In genomic region chr17:29023346-29023745, GRCm38 (mm10) we compare ENCODE assay signal across 26 mouse cellular contexts.
"Had no signal": no experiment of that assay in that cellular context is flagged by ENCODE, and none has a peak within 500 bp of the region (broad histone marks: within the 10 kb centered on the region; RNA-seq: fewer than 3 reads in every experiment).

No protein-coding gene starts in this region.

- DNase-seq: cerebellum, adult 9-10 months; cerebellum, adult 9-11 months; cerebellum, postnatal 10 days; cerebellum, postnatal 14 days; cerebellum, postnatal 25 days; cerebellum, postnatal 36 days; embryo, embryonic 11 days; forebrain, postnatal 0 days; gastrocnemius, adult 2 months; gastrocnemius, postnatal 10 days; gastrocnemius, postnatal 14 days; gastrocnemius, postnatal 25 days; gastrocnemius, postnatal 36 days; heart, adult 18-20 months; heart, adult 2 months had no signal

- H3K27me3 ChIP-seq: embryonic facial prominence, embryonic 13.5 days; embryonic facial prominence, embryonic 15.5 days; forebrain, embryonic 15.5 days had no signal

- H3K36me3 ChIP-seq: embryonic facial prominence, embryonic 10.5 days; embryonic facial prominence, embryonic 12.5 days; embryonic facial prominence, embryonic 13.5 days; embryonic facial prominence, embryonic 15.5 days; forebrain, embryonic 10.5 days; forebrain, embryonic 12.5 days; forebrain, embryonic 15.5 days had no signal

- H3K27ac ChIP-seq: embryonic facial prominence, embryonic 10.5 days; embryonic facial prominence, embryonic 12.5 days; embryonic facial prominence, embryonic 13.5 days; embryonic facial prominence, embryonic 15.5 days; forebrain, embryonic 10.5 days; forebrain, embryonic 12.5 days; forebrain, embryonic 13.5 days; forebrain, embryonic 15.5 days; heart, adult 2 months had no signal

- H3K9me3 ChIP-seq: embryonic facial prominence, embryonic 10.5 days; embryonic facial prominence, embryonic 12.5 days; embryonic facial prominence, embryonic 13.5 days; embryonic facial prominence, embryonic 15.5 days; forebrain, embryonic 10.5 days; forebrain, embryonic 12.5 days; forebrain, embryonic 13.5 days; forebrain, embryonic 15.5 days had no signal

- H3K4me3 ChIP-seq: embryonic facial prominence, embryonic 10.5 days; embryonic facial prominence, embryonic 12.5 days; embryonic facial prominence, embryonic 13.5 days; embryonic facial prominence, embryonic 15.5 days; erythroblast, embryonic 14.5 days; forebrain, embryonic 10.5 days; forebrain, embryonic 12.5 days; forebrain, embryonic 13.5 days; forebrain, embryonic 15.5 days; gastrocnemius, adult 2 months; heart, adult 2 months had no signal

- H3K4me2 ChIP-seq: embryonic facial prominence, embryonic 12.5 days; embryonic facial prominence, embryonic 13.5 days; embryonic facial prominence, embryonic 15.5 days; forebrain, embryonic 12.5 days; forebrain, embryonic 13.5 days; forebrain, embryonic 15.5 days had no signal

- H3K9ac ChIP-seq: embryonic facial prominence, embryonic 12.5 days; embryonic facial prominence, embryonic 13.5 days; embryonic facial prominence, embryonic 15.5 days; forebrain, embryonic 12.5 days; forebrain, embryonic 13.5 days; forebrain, embryonic 15.5 days; forebrain, postnatal 0 days had no signal

- ATAC-seq: forebrain, embryonic 13.5 days; forebrain, embryonic 14.5 days; forebrain, embryonic 15.5 days; forebrain, embryonic 16.5 days; forebrain, postnatal 0 days had no signal
